Mouse (Mus musculus) brain, embryonic 14.5 days (tissue): Measurements from ENCODE around the gene Ier5l.

Source experiments
- CTCF ChIP-seq: fragments of 200-500 bp; IDR thresholded peaks from 2 replicates; pipeline ENCODE4 v1.5.1; 2012; ENCODE audit warnings: inconsistent platforms, mild to moderate bottlenecking, moderate library complexity, borderline replicate concordance; ENCODE audit not compliant: insufficient read depth, insufficient read length; ENCODE audit errors: extremely low read depth
- POLR2A ChIP-seq: fragments of 200-500 bp; IDR thresholded peaks from 2 replicates; pipeline ENCODE4 v1.6.1; 2012; ENCODE audit warnings: mild to moderate bottlenecking, inconsistent platforms, borderline replicate concordance; ENCODE audit not compliant: poor library complexity, insufficient read depth, insufficient read length, severe bottlenecking; ENCODE audit errors: extremely low read depth

DNA sequence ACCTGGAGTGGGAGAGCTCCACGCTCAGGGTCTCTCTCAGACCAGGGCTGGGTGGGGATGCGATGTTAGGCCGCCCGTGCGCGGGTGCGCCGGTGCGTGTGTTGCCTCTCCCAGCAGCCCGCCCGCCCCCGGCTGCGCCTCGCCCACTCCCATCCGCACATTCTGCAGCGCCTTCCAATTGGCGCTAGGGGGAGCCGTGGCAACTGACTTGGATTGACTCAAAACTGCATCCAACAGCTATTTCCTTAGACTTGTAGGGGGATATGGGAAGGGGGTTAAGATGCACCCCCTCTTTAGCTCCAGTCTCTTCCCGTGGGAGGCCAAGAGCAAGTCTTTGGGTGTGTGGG lies 4.2 kb downstream of the Ier5l start:
- peak; percentile 57 for TF ChIP-seq POLR2A
- peak; percentile 83 for TF ChIP-seq CTCF
